Mouse (Mus musculus) neutrophil, adult 83 days (primary cell): ENCODE data around the gene Olfr765. TPM values are rescaled to one million over a fixed set of nuclear protein-coding genes. Genes with fewer than 3 reads are reported as not detected.

Experiments
- total RNA-seq, 2 experiments: library from RNA; stranded (reverse); gene quantifications; one replicate each; pipeline ENCODE4 v1.2.4; 2023

Olfr765 gene
- total RNA-seq: not detected

DNA sequence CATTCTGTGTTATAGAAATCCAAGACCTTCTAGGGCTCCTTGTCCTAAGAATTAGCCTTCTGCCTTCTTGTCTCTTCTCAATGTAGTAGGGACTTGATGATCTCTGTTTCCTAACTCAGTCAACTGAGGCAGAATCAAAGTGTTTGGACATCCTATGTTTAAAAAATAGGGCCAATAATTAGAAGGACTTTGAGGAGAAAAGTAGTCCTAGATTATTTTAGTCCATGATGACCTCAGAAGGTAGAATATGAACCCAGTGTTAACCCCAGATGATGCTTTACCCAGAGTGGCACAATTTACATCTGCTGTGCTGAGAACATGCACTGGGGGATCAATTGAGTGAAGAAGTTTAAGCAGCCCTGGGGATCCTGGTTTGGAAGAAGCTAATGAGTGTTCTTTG, at the start of gene Olfr765:
Gene Olfr765 (minus strand): TSS at position 101 of the 400 bp plus-strand sequence.

DNA sequence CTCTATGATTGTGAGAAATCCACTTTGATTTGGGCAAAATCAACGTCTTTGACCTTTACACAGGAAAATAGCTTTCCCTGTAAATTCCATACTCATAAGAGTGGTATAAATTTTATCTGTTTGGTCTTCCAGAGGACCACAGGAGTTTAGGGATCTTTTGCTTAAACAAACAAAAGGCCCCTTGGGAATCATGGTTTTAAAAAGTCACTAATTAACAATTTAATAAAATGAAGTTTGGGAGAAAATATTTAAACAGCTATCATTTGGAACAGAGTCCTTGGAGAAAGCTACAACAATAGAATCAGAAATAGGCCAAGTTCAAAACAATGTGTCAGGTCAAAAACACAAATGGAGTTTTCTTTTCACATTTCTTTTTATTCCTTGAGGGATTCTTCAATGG, 49.5 kb upstream of the Olfr765 start, which contains the start of gene Olfr768:
Gene Olfr768 (minus strand): TSS at position 101 of the 400 bp plus-strand sequence.

DNA sequence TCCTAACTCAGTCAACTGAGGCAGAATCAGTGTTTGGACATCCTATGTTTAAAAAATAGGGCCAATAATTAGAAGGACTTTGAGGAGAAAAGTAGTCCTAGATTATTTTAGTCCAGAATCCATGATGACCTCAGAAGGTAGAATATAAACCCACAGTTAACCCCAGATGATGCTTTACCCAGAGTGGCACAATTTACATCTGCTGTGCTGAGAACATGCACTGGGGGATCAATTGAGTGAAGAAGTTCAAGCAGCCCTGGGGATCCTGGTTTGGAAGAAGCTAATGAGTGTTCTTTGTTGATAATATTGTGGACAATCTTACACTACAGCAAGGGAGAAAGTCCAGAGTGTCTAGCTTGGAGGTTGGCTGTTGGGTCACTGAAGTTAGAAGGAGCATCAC, 33.0 kb upstream of the Olfr765 start, which contains the start of gene Olfr767:
Gene Olfr767 (minus strand): TSS at position 101 of the 400 bp plus-strand sequence.

DNA sequence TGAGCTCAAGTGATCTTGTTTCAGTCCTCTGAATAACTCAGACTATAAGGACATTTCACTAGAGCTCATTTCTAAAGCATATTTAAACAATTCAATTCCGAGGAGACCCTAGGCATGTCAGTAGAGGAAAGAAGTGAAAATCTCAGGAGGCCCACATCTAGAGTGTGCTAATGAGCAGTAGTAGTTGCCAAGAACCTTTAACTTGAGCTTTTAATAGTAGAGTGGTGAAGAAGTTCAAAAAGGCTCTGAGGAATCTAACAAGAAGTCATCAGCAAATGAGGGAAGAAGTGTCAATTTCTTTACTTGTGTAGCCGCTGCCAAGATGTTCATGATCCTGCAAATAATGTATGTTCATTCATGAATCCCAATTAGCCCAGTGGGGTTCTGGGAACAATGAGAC, 19.1 kb upstream of the Olfr765 start, which contains the start of gene Olfr766-ps1:
Gene Olfr766-ps1 (minus strand): TSS at position 101 of the 400 bp plus-strand sequence.

DNA sequence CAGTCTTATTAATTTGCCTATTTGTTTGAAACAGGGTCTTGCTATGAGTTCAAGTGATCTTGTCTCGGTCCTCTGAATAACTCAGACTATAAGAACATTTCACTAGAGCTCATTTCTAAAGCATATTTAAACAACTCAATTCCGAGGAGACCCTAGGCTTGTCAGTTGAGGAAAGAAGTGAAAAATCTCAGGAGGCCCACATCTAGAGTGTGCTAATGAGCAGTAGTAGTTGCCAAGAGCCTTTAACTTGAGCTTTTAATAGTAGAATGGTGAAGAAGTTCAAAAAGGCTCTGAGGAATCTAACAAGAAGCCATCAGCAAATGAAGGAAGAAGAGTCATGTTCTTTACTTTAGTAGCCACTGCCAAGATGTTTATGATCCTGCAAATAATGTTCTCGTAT, 10.0 kb downstream of the Olfr765 start, which contains the start of gene Olfr764-ps1:
Gene Olfr764-ps1 (minus strand): TSS at position 101 of the 400 bp plus-strand sequence.

DNA sequence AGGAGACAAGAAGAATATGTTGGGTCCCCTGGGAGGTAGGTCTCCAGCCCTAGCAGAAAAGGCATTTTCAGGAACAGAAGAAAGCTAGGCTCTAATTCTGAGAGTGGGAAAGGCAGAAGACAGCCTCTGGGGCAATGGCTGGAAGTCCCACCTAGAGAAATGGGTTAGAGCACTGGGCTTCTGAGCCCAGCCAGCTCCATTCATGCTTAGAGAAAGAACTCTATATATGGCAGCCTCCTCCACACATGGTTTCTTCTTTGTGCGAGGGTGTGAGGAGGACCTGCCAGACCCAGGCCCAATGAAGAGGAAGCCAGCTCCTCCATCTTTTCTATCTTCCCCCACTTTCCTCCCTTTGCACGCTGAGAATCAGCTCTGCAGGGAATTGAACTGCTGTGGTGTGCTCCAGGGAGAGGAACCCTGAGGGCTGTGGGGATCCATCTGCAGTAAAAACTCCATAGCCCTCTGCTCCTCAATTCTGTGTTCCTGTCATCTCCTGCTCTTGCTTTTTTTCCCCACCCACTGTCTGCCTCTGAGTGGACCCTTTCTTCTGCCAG, 39.4 kb downstream of the Olfr765 start, which contains the start of gene Olfr763:
Gene Olfr763 (plus strand): TSS at position 504 of the 554 bp plus-strand sequence.

Other genes starting within 250 kb of the Olfr765 start
- 10 to 100 TPM; 59.8 to 65.1 TPM for gene Dnajc14, start 245.9 kb downstream of the Olfr765 start, total RNA-seq
- 1 to 10 TPM; 5.7 to 6.5 TPM for gene Tmem198b, start 245.6 kb downstream of the Olfr765 start, total RNA-seq
- 10 to 100 TPM; 34.9 to 38.9 TPM for gene Sarnp, start 232.7 kb downstream of the Olfr765 start, total RNA-seq
- gene Ormdl2, start 228.4 kb downstream of the Olfr765 start, total RNA-seq: 10 to 100 TPM; 20.5 to 25.1 TPM
- under 1 TPM in 1 of 2 experiments, not detected in 1; 0.13 TPM for gene Gdf11, start 158.3 kb downstream of the Olfr765 start, total RNA-seq
- gene Cd63, start 149.0 kb downstream of the Olfr765 start, total RNA-seq: 100 to 1,000 TPM; 136 to 156 TPM
- 1 to 10 TPM; 3.2 to 6.0 TPM for gene Rdh5, start 127.1 kb downstream of the Olfr765 start, total RNA-seq
- gene Bloc1s1, start 126.0 kb downstream of the Olfr765 start, total RNA-seq: 10 to 100 TPM; 80.0 to 90.6 TPM
- gene Itga7, start 116.2 kb downstream of the Olfr765 start, total RNA-seq: under 1 TPM in 1 of 2 experiments, not detected in 1; 0.09 TPM
- not detected for gene Mettl7b, start 89.0 kb downstream of the Olfr765 start, total RNA-seq
- not detected for gene Olfr9, start 60.6 kb downstream of the Olfr765 start, total RNA-seq
- gene Olfr763, start 39.2 kb downstream of the Olfr765 start, total RNA-seq: not detected
- not detected for gene Olfr764-ps1, start 10.1 kb downstream of the Olfr765 start, total RNA-seq
- not detected for gene Olfr766-ps1, start 19.0 kb upstream of the Olfr765 start, total RNA-seq
- gene Olfr767, start 32.9 kb upstream of the Olfr765 start, total RNA-seq: not detected
- gene Olfr768, start 49.4 kb upstream of the Olfr765 start, total RNA-seq: not detected
- gene Olfr769, start 67.9 kb upstream of the Olfr765 start, total RNA-seq: not detected
- gene Olfr770, start 89.0 kb upstream of the Olfr765 start, total RNA-seq: not detected
- not detected for gene Olfr771, start 114.8 kb upstream of the Olfr765 start, total RNA-seq
- not detected for gene Olfr772, start 127.9 kb upstream of the Olfr765 start, total RNA-seq
- gene Olfr773, start 137.4 kb upstream of the Olfr765 start, total RNA-seq: not detected
- gene Olfr774, start 186.2 kb upstream of the Olfr765 start, total RNA-seq: not detected
- gene Olfr775, start 198.4 kb upstream of the Olfr765 start, total RNA-seq: not detected
- not detected for gene Olfr776, start 209.1 kb upstream of the Olfr765 start, total RNA-seq
- not detected for gene Olfr777, start 221.5 kb upstream of the Olfr765 start, total RNA-seq